Mouse (Mus musculus): ENCODE measurements around the gene Arid1a. TPM values are rescaled to one million over a fixed set of nuclear protein-coding genes. Genes with fewer than 3 reads are reported as not detected.

Arid1a gene
- polyA plus RNA-seq, 1 experiment from 2014 or later, result 10.4 TPM

DNA sequence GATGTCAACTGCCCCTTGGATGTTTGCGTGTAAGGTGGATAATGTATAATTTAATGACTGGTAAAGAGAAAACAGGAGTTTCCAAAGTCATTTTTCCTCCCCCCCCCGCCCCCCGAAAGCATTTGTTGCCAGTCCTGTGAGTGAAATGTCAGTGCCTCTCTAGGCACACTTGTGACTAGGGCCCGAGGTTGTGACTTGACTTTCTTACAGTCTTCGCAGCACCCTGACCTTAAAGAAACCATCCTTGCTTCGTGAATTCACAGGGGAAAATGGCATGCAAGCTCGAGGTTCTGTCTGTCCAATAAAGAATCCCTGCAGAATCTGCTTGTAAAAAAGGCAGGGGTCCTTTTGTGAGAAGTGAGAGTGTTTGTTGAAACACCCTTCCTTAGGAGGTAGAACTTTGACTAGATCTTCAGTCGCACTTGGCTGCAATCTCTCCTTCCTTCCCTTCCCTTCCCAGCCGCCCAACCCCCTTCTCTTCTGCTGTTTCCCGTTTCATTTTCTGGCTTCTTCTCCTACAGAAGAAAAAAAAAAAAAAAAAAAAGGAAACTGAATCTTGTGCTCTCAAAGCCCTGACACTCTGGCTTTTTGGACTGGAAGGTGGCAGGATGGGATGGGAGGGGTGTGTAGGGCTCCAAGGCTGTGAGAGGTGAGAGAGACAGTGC lies 82.8 kb downstream of the Arid1a start:
- Histone ChIP-seq H3K9ac (ENCODE audit: low read depth, low read length) (no peak overlapping the region; the same call in 1 of the 2 replicates), H3K27ac (ENCODE audit: low read depth, low read length) (peak overlapping the region; percentile 97; the same call in 1 of the 2 replicates), H3K9me3 (ENCODE audit: control insufficient read depth) (no peaks in the 10 kb centered on the region), H3K4me3 (ENCODE audit: low read depth, low read length) (peak overlapping the region; percentile 77; the same call in 1 of the 2 replicates), H3K4me2 (replicated peaks; ENCODE audit: low read depth) (peak overlapping the region; percentile 74), H3K4me1 (replicated peaks; ENCODE audit: control insufficient read depth, insufficient read depth, low read length) (peaks cover 4% of the 10 kb centered on the region; the same call in 1 of the 2 replicates), H3K36me3 (ENCODE audit: control insufficient read depth, insufficient read depth) (no peaks in the 10 kb centered on the region), H3K27me3 (replicated peaks; ENCODE audit: control insufficient read depth, insufficient read depth, low read length) (no peaks in the 10 kb centered on the region)
- no peak for TF ChIP-seq CTCF (IDR thresholded peaks at IDR 0.05; ENCODE audit: low read depth)
- 27% methylated on average over 10 of the region's 10 CpGs for WGBS
- no peak for ATAC-seq

DNA sequence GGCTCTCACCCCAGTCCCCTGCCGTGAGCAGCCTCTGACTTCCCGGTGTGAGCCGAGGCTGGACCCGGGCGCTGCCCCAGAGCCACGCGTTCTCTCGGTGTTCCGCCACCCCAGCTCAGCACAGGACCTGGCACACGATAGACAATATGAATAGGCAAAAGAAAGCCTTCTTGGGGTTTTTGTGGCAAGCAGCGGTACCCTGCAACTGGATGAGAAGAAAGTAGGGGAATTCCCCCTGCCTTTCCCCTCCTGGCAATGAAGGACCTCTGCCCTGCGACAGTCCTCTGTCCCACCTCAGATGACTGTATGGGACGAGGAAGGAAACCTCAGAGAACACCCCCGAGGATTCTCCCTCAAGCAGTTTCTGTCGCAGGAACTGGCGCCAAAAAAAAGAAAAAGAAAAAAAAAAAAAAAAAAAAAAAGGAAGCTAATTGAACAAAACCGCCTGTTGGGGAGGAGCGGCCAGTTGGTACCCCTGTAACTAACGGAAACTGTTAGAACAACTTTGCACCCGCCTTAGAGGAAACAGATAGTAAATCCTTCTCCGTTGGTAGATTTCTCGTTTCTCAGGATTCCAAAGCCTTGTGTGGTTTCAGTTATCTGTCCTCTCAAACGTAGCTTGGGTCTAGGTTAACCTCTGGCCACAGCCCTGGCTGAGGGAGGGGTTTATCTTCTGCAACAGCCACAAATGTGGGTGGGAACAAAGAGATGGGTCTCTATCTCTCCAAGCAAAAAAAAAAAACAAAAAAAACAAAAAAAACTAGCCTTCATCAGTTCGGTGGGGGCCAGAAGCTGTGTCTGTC lies 83.5 kb downstream of the Arid1a start:
- peak overlapping the region; percentile 97 for H3K27ac ChIP-seq (ENCODE audit: low read depth, low read length)
- ATAC-seq, result peak; percentile 55
- peak overlapping the region; percentile 74 for H3K4me2 ChIP-seq (replicated peaks; ENCODE audit: low read depth)
- peak overlapping the region; percentile 77 for H3K4me3 ChIP-seq (ENCODE audit: low read depth, low read length)
- H3K4me1 ChIP-seq (replicated peaks; ENCODE audit: control insufficient read depth, insufficient read depth, low read length), result peaks cover 4% of the 10 kb centered on the region; the same call in 1 of the 2 replicates
- peak overlapping the region; percentile 92 for H3K9ac ChIP-seq (ENCODE audit: low read depth, low read length)
- TF ChIP-seq CTCF (IDR thresholded peaks at IDR 0.05; ENCODE audit: low read depth), result no peak
- no peaks in the 10 kb centered on the region for H3K9me3 ChIP-seq (ENCODE audit: control insufficient read depth)
- H3K27me3 ChIP-seq (replicated peaks; ENCODE audit: control insufficient read depth, insufficient read depth, low read length), result no peaks in the 10 kb centered on the region
- H3K36me3 ChIP-seq (ENCODE audit: control insufficient read depth, insufficient read depth), result peaks cover 6% of the 10 kb centered on the region; the same call in 1 of the 2 replicates
- under 1% methylated on average over 24 of the region's 24 CpGs for WGBS

DNA sequence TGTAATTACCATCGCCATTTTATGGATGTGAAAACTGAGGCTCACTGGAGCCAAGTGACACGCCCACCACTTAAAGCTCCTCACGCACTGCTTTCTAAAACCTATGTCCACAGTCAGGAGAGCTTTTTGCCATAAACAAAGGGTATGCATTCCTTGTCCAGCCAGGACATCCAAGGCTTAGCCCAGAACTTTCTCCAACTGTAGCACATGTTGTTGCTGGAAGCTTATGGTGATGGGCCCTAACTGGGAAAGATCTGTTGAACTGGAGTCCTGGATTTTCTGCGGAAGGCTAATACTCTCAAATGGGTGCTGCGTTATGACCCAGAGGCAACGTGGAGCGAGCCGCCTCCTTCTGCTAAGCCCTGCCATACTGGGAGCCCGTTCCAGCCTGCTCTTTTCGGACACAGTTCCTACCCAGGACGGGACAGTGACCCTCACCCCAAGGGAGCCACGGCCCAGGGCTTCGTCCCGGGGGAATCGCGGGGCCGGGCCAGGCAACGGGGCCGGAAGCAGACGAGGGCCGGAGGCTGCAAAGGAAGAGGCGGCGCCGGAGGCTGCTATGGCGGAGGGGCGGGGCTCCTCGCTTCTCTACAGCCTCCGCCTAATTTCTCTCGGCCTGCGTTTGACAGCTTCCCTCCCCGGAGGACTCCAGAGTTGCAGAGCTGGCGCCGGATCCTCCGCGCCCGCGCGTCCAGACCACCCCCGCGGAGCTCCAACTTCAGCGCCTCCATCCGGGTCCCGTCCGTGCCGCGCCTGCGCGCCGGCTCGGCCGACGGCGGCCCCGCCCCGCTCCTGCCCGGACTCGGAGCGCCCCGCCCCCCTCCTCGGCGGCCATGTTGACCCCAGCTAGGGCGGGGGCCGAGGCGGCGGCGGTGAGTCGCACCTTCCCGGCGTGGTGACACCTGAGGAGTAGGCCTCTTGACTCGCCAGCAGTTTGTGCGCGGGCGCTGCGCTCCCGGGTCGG lies 84.4 kb downstream of the Arid1a start, which contains the start of gene Pigv:
TSS of gene Pigv (minus strand) at position 767 of the 964 bp plus-strand sequence.
- Histone ChIP-seq H3K9ac (ENCODE audit: low read depth, low read length) (peak within 1 kb of the TSS; percentile 92), H3K4me1 (replicated peaks; ENCODE audit: control insufficient read depth, insufficient read depth, low read length) (peaks cover 4% of the 10 kb centered on the region; the same call in 1 of the 2 replicates), H3K27ac (ENCODE audit: low read depth, low read length) (peak within 1 kb of the TSS; percentile 97), H3K27me3 (replicated peaks; ENCODE audit: control insufficient read depth, insufficient read depth, low read length) (no peaks in the 10 kb centered on the region), H3K36me3 (ENCODE audit: control insufficient read depth, insufficient read depth) (peaks cover 12% of the 10 kb centered on the region), H3K4me2 (replicated peaks; ENCODE audit: low read depth) (peak within 1 kb of the TSS; percentile 74), H3K4me3 (ENCODE audit: low read depth, low read length) (peak within 1 kb of the TSS; percentile 77), H3K9me3 (ENCODE audit: control insufficient read depth) (no peaks in the 10 kb centered on the region)
- peak; percentile 94 for ATAC-seq
- TF ChIP-seq CTCF (IDR thresholded peaks at IDR 0.05; ENCODE audit: low read depth), result no peak
- under 1% methylated on average over 70 of the region's 76 CpGs for WGBS

DNA sequence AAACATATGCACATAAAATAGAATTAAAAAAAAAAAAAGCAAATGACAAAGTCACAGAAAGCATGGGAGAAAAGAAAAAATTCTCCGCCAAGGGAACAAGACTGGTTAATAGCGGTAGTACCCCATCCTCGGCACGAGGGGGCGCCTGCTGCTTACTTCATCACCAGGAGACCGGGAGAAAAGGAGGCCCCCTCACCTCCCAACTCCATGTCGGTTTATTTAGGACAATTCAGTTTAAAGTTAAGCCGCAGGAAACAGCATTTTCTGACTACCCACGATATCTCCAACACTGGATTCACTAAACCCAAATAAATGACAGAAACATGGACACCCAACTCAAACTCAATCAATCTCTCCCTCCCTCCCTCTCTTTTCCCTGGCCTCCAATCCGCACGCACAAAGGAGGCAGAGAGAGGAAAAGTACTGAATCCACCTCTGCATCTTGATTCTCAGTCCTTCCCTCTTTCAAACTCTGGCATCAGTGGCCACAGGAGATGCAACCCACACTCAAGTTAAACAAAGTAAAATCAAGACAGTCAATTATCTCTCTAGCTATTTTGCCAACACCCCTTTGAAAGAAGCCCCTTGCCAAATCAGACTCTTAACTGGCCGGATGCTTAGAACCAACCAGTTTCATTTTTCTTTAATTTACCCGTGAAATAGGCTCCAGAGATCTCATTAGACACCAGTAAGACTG lies 85.2 kb downstream of the Arid1a start:
- Histone ChIP-seq H3K4me1 (replicated peaks; ENCODE audit: control insufficient read depth, insufficient read depth, low read length) (peaks cover 4% of the 10 kb centered on the region; the same call in 1 of the 2 replicates), H3K27ac (ENCODE audit: low read depth, low read length) (peak overlapping the region; percentile 97), H3K9ac (ENCODE audit: low read depth, low read length) (peak overlapping the region; percentile 92; the same call in 1 of the 2 replicates), H3K4me3 (ENCODE audit: low read depth, low read length) (peak overlapping the region; percentile 77), H3K9me3 (ENCODE audit: control insufficient read depth) (no peaks in the 10 kb centered on the region), H3K36me3 (ENCODE audit: control insufficient read depth, insufficient read depth) (peaks cover 12% of the 10 kb centered on the region), H3K4me2 (replicated peaks; ENCODE audit: low read depth) (peak overlapping the region; percentile 74), H3K27me3 (replicated peaks; ENCODE audit: control insufficient read depth, insufficient read depth, low read length) (no peaks in the 10 kb centered on the region)
- ATAC-seq, result no peak
- TF ChIP-seq CTCF (IDR thresholded peaks at IDR 0.05; ENCODE audit: low read depth), result peak; percentile 93
- WGBS, result 3% methylated on average over 13 of the region's 13 CpGs

DNA sequence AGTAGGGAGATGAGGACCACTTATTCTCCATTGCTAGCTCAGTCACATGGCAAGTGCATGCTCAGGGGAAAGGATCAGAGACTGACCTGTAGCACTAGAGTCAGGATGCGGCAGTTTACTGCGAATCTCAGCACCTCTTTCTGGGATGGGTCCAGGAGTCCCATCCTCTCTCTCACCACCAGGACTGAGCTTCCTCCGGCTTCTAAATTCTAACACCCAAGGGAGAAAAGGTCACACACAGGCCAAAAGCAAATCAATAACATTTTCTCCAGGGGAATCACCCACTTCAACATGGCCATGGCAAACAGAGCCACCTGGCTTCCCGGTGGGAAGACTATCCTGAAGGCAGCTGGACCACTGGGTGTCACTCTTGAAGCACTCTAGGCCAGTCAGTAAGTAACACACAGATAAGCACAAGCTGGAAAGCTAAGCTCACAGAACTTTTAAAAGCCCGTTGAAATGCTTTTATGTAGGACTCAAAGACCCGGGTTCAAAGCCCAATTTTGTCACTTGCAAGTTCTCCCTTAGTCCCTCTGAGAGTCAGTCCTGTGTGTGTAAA lies 86.8 kb downstream of the Arid1a start:
- Histone ChIP-seq H3K4me3 (ENCODE audit: low read depth, low read length) (no peak overlapping the region), H3K4me1 (replicated peaks; ENCODE audit: control insufficient read depth, insufficient read depth, low read length) (peaks cover 4% of the 10 kb centered on the region; the same call in 1 of the 2 replicates), H3K9ac (ENCODE audit: low read depth, low read length) (no peak overlapping the region), H3K9me3 (ENCODE audit: control insufficient read depth) (no peaks in the 10 kb centered on the region), H3K4me2 (replicated peaks; ENCODE audit: low read depth) (no peak overlapping the region), H3K27ac (ENCODE audit: low read depth, low read length) (no peak overlapping the region), H3K27me3 (replicated peaks; ENCODE audit: control insufficient read depth, insufficient read depth, low read length) (no peaks in the 10 kb centered on the region), H3K36me3 (ENCODE audit: control insufficient read depth, insufficient read depth) (peaks cover 21% of the 10 kb centered on the region)
- WGBS, result 61% methylated on average over 6 of the region's 6 CpGs
- ATAC-seq, result no peak
- TF ChIP-seq CTCF (IDR thresholded peaks at IDR 0.05; ENCODE audit: low read depth), result peak; percentile 68
